Mouse (Mus musculus): ENCODE results near the gene Egln1.

Egln1 gene

DNA sequence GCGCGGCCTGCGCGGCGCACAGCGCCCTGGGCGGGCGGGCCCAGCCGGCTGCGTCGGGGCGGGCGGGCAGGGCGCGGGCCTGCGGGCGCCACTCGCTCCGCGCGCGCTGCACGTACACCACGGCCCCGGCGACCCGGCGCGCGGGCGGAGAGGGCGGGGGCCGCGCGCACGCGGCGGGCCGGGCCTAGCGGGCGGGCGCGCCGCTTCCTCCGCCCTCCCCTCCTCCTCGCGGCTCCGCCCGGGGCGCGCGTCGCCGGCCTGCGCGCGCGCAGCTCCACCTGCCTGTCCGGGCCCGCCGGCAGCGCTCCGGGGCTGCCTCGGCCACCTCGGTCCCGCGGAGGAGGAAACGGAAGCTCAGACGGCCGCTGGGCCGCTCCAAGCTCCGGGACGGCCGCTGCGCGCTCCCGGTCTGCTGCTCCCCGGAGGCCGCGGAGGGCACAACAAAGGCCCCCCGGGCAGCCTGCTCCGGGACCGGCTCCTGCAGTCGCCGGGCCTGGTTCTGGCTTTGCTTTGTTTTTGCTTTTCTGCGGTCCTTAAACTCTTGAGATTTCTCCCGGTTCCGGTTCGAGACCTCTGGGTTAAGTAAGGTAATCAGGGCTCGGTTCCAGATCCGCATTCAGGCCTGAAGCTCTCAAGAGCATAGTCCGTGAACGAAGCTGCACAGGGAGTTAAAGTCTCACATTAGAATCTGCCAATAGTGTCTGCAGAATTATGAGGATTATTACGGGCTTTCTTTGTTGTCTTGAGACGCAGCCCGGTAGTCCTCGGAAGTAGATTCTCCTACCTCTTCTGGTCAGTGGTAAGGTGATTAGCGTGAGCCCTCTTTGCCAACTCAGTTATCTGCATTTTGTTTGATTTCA is at the start of gene Egln1:
Egln1 (minus strand) TSS at position 116 of the 860 bp plus-strand sequence.
- DNase-seq (ENCODE audit: low spot score in 2 of 2): peak; percentile 83

- no peak for DNase-seq (ENCODE audit: low spot score in 2 of 2)
Measured at GRCm38 (mm10) chr8:124995776-124996175, 46.7 kb upstream of the Egln1 start.

GRCm38 (mm10) chr8:124991668-124991926 is 42.5 kb upstream of the Egln1 start:
- no peak for DNase-seq (ENCODE audit: low spot score in 2 of 2)

GRCm38 (mm10) chr8:124990923-124991667 is 42.0 kb upstream of the Egln1 start:
- no peak for DNase-seq (ENCODE audit: low spot score in 2 of 2)

- no peak for DNase-seq (ENCODE audit: low spot score in 2 of 2)
Measured at GRCm38 (mm10) chr8:124980828-124981227, 31.7 kb upstream of the Egln1 start.

DNA sequence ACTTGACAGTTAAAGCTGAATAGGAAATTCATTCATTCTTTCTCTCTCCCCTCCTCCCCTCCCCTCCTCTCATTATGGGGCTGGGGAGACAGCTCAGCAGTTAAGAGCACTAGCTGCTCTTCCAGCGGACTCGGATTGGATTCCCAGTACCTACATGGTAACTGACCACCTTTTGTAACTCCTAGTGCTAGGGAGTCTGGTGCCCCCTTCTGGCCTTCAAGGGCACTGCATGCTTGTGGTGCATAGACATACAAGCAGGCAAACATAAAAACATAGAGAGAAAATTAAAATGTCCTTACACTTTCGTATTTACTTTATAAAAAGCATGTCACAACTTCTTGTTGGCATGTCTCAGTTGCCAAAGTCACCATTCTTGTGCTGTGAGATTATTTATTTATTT is 30.9 kb upstream of the Egln1 start:
- DNase-seq (ENCODE audit: low spot score in 2 of 2): no peak

DNA sequence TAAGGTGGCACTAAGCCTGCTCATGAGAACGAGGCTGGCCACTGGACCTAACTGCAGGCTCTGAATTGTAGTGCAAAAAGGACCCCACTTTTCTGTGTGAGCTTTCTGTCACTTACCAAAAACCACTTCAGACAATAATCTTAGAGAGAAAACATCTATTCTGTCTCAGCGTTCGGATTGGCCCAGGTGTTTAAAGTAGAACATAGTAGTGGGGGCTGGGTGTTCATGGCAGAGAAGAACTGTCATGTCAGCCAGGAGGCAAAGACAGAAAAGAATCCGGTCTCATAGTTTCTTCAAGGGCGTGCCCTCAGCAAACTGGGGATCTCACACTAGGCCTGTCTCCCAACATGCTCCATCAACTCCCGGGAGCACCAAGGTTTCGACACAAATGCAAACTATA is 28.9 kb upstream of the Egln1 start:
- DNase-seq (ENCODE audit: low spot score in 2 of 2): no peak

GRCm38 (mm10) chr8:124976211-124976610 is 27.1 kb upstream of the Egln1 start:
- no peak for DNase-seq (ENCODE audit: low spot score in 2 of 2)

DNA sequence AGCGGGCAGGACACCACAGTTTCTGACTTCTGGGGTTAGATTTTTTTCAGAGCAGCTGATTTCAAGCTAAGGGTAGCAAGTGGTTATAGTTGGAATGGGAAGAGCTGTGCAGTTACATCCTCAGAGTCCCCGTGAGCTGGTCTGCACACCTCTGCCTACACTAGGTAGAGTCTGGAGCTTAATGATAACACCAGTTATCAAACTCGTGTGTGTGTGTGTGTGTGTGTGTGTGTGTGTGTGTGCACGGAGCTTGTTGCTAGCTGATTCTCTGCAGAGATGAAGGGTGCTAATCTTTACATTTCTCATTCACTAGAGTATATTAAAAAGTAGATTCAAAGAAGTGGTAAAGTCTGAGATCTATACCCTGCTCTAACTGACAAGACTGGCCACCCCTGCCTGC is 25.1 kb upstream of the Egln1 start:
- no peak for DNase-seq (ENCODE audit: low spot score in 2 of 2)

GRCm38 (mm10) chr8:124973221-124973620 is 24.1 kb upstream of the Egln1 start:
- DNase-seq (ENCODE audit: low spot score in 2 of 2): no peak

DNA sequence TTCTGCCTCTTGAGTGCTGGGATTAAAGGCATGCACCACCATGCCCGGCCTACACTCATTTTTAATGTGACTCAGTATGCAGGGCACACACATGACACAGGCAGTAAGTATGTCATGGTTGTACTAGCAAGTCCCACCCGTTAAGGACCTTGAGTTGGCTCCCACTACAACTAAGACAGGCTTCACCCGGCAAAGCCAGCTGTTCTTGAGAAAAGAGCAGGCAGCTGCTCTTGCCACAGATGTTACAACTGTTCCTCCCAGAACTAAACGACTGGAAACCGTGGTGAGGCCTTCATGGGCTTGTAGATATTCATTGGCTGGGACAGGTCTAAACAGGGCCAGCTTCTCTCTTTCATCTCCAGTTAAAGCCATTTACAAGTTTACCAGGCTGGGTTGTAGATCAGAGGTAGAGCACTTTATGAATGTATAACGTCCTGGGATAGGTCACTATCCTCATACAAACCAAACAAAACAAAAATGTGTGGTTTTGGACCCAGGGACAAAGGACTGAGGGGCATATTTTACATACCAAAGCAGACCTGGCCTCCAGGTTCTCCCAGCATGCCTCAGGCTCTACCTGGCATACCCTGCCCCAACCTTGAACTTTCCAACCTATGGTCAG is 21.3 kb upstream of the Egln1 start:
- DNase-seq (ENCODE audit: low spot score in 2 of 2): no peak

DNA sequence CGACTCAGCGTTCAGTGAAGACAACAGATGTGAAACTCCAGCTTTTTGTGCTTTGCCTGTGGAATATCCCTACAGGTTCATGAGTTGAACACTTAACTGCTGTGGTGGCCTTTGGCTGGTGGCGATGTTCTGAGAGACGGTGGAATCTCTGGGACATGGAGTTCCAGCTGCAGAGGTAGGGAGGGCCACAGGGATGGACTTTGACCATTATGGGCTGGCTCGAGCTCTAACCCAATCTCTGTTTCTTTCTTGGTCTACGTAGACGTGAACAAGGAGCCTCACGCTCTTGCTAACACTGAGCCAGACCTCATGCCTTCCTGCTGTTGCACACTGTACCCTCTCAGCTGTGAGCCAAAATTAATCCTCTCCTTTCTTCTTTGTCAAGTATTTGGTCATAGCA is 15.8 kb upstream of the Egln1 start:
- DNase-seq (ENCODE audit: low spot score in 2 of 2): no peak

DNA sequence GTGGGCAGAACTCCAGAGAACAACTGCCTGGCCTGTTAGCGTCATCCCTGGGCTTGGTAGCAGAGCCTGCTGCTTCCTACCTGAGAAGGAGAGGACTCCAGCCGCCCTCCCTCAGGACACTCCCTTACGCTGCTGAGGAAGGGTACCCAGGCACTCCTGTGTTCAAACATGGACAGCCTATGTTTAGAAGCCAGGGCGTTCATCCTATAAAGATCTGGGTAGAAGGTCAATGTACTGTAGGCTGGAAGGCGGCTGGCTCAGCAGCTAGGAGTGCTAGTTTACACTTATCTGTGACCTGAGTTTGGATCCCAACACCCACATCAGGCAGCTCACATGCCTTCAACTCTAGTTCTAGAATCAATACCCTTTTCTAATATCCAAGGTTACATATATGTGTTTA is 14.1 kb upstream of the Egln1 start:
- DNase-seq (ENCODE audit: low spot score in 2 of 2): no peak

DNA sequence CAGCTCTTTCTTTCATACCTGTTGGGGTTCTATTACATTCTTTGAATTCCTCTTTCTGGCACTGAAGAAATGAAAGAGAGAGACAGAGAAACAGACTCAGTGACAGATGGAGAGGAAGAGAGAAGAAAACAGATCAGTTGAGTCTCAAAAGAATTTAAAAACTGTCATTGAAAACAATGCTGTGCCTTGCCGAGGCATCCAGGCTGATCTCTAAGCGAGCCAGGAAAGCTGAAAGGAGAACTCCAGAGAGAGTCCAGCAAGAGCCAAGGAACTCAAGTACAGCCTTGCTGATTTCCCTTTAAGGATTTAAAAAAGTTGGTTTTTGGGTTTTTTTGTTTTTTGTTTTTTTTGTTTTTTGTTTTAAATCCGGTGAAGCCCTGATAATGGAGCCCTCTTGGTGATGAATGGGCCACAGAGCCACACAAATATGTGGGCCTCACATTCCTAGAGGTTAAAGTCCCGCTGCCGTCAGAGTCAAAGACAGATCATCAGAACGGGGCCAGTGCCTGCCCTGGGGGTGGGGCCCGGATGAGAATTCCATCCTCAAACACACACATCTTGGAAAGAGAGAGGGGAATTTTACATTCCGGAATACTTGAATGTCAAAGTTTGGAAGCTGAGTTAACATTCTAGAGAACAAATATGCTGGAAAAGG is 11.2 kb upstream of the Egln1 start:
- DNase-seq (ENCODE audit: low spot score in 2 of 2): no peak

GRCm38 (mm10) chr8:124959462-124960225 is 10.5 kb upstream of the Egln1 start:
- no peak for DNase-seq (ENCODE audit: low spot score in 2 of 2)

DNA sequence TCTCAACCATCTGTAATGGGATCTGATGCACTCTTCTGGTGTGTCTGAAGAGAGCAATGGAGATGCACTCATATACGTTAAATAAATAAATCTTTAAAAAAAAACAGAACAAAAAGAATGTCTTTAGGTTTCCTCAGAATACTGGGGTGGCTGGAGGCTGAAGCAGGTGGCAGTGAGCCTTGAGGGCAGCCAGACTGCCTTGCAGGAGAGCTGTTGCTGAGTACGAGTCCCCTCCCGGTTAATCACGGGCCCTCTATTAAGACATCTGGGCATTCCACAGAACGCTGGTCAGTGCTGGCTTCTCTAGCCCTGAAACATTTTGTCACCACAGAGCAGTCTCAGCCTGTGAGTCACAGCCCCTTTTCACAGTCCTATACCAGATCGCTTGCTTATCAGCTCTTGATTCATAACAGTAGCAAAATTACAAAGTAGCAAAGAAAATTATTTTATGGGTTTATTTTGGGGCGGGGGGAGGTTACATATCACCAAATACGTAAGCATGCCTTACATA is 5.5 kb upstream of the Egln1 start:
- no peak for DNase-seq (ENCODE audit: low spot score in 2 of 2)

GRCm38 (mm10) chr8:124953188-124953587 is 4.1 kb upstream of the Egln1 start:
- DNase-seq (ENCODE audit: low spot score in 2 of 2): no peak

- no peak for DNase-seq (ENCODE audit: low spot score in 2 of 2)
Measured at GRCm38 (mm10) chr8:124950865-124951264, 1.7 kb upstream of the Egln1 start.

- no peak for DNase-seq (ENCODE audit: low spot score in 2 of 2)
Measured at GRCm38 (mm10) chr8:124950069-124950456, 939 bp upstream of the Egln1 start.

GRCm38 (mm10) chr8:124948733-124949111 is 402 bp downstream of the Egln1 start:
- DNase-seq (ENCODE audit: low spot score in 2 of 2): peak; percentile 59 to 60

Measured in right cerebral cortex, postnatal 10 days (tissue).